Mouse (Mus musculus): ENCODE data around the gene Krt80. TPM values are rescaled to one million over a fixed set of nuclear protein-coding genes. Genes with fewer than 3 reads are reported as not detected.

Gene Krt80
- polyA plus RNA-seq, 1 experiment from 2014 or later = 8.7 TPM

DNA sequence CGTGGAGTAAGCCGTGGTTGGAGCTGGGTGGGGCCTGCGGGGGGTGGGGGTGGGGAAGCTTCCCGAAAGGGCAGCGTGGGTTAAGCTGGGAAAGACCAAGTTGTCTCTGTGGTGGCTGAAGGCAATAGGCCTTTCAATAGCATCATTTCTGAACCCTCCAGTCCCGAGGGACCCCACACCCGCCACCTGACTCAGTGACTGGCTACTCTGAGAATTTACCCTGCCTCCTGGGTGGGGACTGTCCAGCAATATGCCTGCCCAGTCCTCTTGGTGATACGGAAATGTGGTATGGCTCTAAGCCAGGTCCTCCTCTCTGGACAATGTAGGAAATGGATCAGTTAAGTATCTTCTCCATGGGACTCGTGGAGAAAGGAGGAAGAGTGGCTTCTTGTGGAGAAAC is 11.8 kb upstream of the Krt80 start:
- H3K4me1 ChIP-seq (ENCODE audit: control insufficient read depth, insufficient read depth, low read length) = peaks cover 31% of the 10 kb centered on the region
- no peaks in the 10 kb centered on the region for H3K9me3 ChIP-seq (replicated peaks; ENCODE audit: control insufficient read depth, low read length)
- H3K27me3 ChIP-seq (ENCODE audit: control insufficient read depth, insufficient read depth, low read length) = no peaks in the 10 kb centered on the region
- ATAC-seq (replicated peaks; ENCODE audit: extremely low read depth, insufficient read depth, low FRiP score) = no peak
- no peak overlapping the region for H3K9ac ChIP-seq (ENCODE audit: low read length)
- no peaks in the 10 kb centered on the region for H3K36me3 ChIP-seq (ENCODE audit: control insufficient read depth, insufficient read depth)
- H3K27ac ChIP-seq (ENCODE audit: low read length) = no peak overlapping the region
- H3K4me2 ChIP-seq (ENCODE audit: low read depth, low read length) = no peak overlapping the region
- 50% methylated on average over 9 of the region's 9 CpGs for WGBS
- no peak overlapping the region for H3K4me3 ChIP-seq (ENCODE audit: low read length)

GRCm38 (mm10) chr15:101378646-101379045 is 8.7 kb upstream of the Krt80 start:
- no peak for ATAC-seq (replicated peaks; ENCODE audit: extremely low read depth, insufficient read depth, low FRiP score)
- 85% methylated on average over 5 of the region's 5 CpGs for WGBS
- Histone ChIP-seq H3K4me1 (ENCODE audit: control insufficient read depth, insufficient read depth, low read length) (peaks cover 47% of the 10 kb centered on the region), H3K9me3 (replicated peaks; ENCODE audit: control insufficient read depth, low read length) (no peaks in the 10 kb centered on the region), H3K4me2 (ENCODE audit: low read depth, low read length) (no peak overlapping the region), H3K36me3 (ENCODE audit: control insufficient read depth, insufficient read depth) (no peaks in the 10 kb centered on the region), H3K27me3 (ENCODE audit: control insufficient read depth, insufficient read depth, low read length) (no peaks in the 10 kb centered on the region), H3K4me3 (ENCODE audit: low read length) (no peak overlapping the region), H3K9ac (ENCODE audit: low read length) (no peak overlapping the region), H3K27ac (ENCODE audit: low read length) (no peak overlapping the region)

GRCm38 (mm10) chr15:101376776-101377061 is 6.8 kb upstream of the Krt80 start:
- Histone ChIP-seq H3K9me3 (replicated peaks; ENCODE audit: control insufficient read depth, low read length) (no peaks in the 10 kb centered on the region), H3K9ac (ENCODE audit: low read length) (no peak overlapping the region), H3K4me2 (ENCODE audit: low read depth, low read length) (no peak overlapping the region), H3K4me3 (ENCODE audit: low read length) (no peak overlapping the region), H3K27ac (ENCODE audit: low read length) (no peak overlapping the region), H3K27me3 (ENCODE audit: control insufficient read depth, insufficient read depth, low read length) (no peaks in the 10 kb centered on the region), H3K4me1 (ENCODE audit: control insufficient read depth, insufficient read depth, low read length) (peaks cover 45% of the 10 kb centered on the region), H3K36me3 (ENCODE audit: control insufficient read depth, insufficient read depth) (no peaks in the 10 kb centered on the region)
- ATAC-seq (replicated peaks; ENCODE audit: extremely low read depth, insufficient read depth, low FRiP score) = no peak
- WGBS = 49% methylated on average over 5 of the region's 5 CpGs

- WGBS = 63% methylated on average over 6 of the region's 6 CpGs
- Histone ChIP-seq H3K4me2 (ENCODE audit: low read depth, low read length) (no peak overlapping the region), H3K36me3 (ENCODE audit: control insufficient read depth, insufficient read depth) (no peaks in the 10 kb centered on the region), H3K9ac (ENCODE audit: low read length) (no peak overlapping the region), H3K4me3 (ENCODE audit: low read length) (no peak overlapping the region), H3K27ac (ENCODE audit: low read length) (no peak overlapping the region), H3K27me3 (ENCODE audit: control insufficient read depth, insufficient read depth, low read length) (no peaks in the 10 kb centered on the region), H3K4me1 (ENCODE audit: control insufficient read depth, insufficient read depth, low read length) (peaks cover 43% of the 10 kb centered on the region), H3K9me3 (replicated peaks; ENCODE audit: control insufficient read depth, low read length) (no peaks in the 10 kb centered on the region)
- ATAC-seq (replicated peaks; ENCODE audit: extremely low read depth, insufficient read depth, low FRiP score) = no peak
These were observed 6.2 kb upstream of the Krt80 start for GRCm38 (mm10) chr15:101375956-101376775.

DNA sequence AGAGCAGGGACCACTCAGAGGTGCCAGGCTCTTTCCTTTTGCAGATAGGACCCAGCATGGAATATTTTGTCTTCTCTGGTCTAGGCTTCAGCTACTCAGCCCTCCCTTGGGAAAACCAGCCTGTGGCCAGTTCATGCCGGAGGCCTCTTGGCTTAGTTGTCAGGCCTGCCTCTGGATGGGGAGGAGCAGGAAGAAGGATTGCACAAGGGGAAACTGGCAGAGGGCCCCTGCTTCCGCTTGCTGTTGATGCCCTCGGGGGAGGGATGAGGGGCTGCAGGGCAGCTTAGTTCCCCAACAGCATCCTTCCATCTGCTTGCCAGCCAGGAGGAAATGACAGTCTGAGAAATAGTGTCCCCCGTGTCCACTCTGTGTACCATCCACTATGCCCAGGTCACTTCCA is 4.9 kb upstream of the Krt80 start:
- no peak overlapping the region for H3K27ac ChIP-seq (ENCODE audit: low read length)
- no peak overlapping the region for H3K4me2 ChIP-seq (ENCODE audit: low read depth, low read length)
- H3K4me1 ChIP-seq (ENCODE audit: control insufficient read depth, insufficient read depth, low read length) = peaks cover 49% of the 10 kb centered on the region
- H3K27me3 ChIP-seq (ENCODE audit: control insufficient read depth, insufficient read depth, low read length) = no peaks in the 10 kb centered on the region
- no peak for ATAC-seq (replicated peaks; ENCODE audit: extremely low read depth, insufficient read depth, low FRiP score)
- H3K9ac ChIP-seq (ENCODE audit: low read length) = no peak overlapping the region
- H3K9me3 ChIP-seq (replicated peaks; ENCODE audit: control insufficient read depth, low read length) = no peaks in the 10 kb centered on the region
- H3K36me3 ChIP-seq (ENCODE audit: control insufficient read depth, insufficient read depth) = no peaks in the 10 kb centered on the region
- WGBS = 58% methylated on average over 4 of the region's 4 CpGs
- no peak overlapping the region for H3K4me3 ChIP-seq (ENCODE audit: low read length)

DNA sequence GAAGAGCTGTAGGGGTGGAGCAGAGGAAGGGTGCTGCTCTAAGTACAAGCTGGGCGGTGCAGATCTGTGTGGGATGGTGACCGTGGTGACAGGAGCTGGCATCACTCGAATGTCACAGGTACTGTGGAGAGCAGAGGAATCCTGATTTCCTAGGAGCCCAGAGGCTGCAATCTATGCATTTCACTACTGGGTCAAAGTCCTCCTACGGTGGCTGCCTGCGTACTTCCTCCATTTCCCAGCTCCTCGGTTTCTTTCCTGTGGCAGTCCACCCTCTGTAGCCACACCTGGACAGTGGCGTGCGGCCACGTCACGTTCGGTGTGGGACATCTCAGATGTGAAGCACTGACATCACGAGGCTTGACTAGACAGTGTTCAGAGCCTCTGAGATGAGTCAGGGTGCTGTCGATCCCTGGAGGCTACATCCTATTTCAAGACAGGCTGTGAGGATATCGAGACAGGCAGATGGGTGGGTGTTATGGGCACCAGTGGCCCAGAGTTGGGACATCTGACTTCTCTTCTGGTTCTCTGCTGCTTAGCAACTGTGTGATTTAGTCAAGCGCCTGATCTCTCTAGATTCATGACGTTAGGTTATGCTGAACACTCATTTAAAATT is 3.4 kb upstream of the Krt80 start:
- H3K9me3 ChIP-seq (replicated peaks; ENCODE audit: control insufficient read depth, low read length) = no peaks in the 10 kb centered on the region
- H3K27me3 ChIP-seq (ENCODE audit: control insufficient read depth, insufficient read depth, low read length) = no peaks in the 10 kb centered on the region
- no peak for ATAC-seq (replicated peaks; ENCODE audit: extremely low read depth, insufficient read depth, low FRiP score)
- H3K4me2 ChIP-seq (ENCODE audit: low read depth, low read length) = no peak overlapping the region
- no peaks in the 10 kb centered on the region for H3K36me3 ChIP-seq (ENCODE audit: control insufficient read depth, insufficient read depth)
- no peak overlapping the region for H3K9ac ChIP-seq (ENCODE audit: low read length)
- 79% methylated on average over 16 of the region's 16 CpGs for WGBS
- no peak overlapping the region for H3K27ac ChIP-seq (ENCODE audit: low read length)
- peaks cover 64% of the 10 kb centered on the region for H3K4me1 ChIP-seq (ENCODE audit: control insufficient read depth, insufficient read depth, low read length)
- no peak overlapping the region for H3K4me3 ChIP-seq (ENCODE audit: low read length)

DNA sequence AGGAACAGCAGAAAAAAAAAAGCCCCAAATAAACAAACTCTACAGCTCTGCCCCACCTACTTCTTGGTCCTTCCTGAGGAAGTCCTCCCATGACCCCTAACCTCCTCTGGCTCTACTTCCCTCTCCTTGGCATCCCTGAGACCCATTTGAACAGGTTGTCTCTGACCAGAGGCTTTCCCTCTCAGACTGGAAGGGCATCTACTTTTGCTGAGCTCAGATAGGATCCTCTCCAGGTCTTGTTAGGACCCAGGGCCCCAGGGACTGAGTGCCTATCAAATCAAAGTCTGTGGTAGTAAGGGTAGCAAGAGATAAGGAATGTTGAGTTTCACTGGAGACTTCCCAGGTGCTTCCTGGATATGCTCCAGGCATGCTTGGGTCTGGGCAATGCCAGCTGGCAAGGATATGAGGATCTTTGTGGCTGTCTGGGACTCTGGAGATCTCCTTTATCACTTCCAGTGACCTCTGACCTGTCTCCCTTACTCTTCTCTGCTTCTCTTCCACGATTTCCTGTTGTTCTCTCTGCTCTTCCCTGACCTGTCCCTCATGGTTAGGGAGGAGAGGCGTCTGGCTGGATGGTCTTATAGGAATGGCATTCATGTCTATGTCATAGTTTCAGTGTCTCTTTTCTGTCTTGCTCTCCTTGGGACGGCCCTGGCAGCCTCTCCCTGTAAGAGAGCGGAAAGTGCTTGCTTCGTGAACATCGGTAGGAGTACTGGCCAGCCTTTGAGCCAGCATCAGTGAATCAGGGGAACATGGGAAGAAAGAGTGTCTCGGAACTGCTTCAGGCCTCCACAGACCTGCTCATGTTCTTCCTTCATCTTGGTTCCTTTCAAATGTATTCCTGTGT is 2.4 kb upstream of the Krt80 start:
- Histone ChIP-seq H3K4me1 (ENCODE audit: control insufficient read depth, insufficient read depth, low read length) (peaks cover 64% of the 10 kb centered on the region), H3K27ac (ENCODE audit: low read length) (peak overlapping the region; percentile 37)

DNA sequence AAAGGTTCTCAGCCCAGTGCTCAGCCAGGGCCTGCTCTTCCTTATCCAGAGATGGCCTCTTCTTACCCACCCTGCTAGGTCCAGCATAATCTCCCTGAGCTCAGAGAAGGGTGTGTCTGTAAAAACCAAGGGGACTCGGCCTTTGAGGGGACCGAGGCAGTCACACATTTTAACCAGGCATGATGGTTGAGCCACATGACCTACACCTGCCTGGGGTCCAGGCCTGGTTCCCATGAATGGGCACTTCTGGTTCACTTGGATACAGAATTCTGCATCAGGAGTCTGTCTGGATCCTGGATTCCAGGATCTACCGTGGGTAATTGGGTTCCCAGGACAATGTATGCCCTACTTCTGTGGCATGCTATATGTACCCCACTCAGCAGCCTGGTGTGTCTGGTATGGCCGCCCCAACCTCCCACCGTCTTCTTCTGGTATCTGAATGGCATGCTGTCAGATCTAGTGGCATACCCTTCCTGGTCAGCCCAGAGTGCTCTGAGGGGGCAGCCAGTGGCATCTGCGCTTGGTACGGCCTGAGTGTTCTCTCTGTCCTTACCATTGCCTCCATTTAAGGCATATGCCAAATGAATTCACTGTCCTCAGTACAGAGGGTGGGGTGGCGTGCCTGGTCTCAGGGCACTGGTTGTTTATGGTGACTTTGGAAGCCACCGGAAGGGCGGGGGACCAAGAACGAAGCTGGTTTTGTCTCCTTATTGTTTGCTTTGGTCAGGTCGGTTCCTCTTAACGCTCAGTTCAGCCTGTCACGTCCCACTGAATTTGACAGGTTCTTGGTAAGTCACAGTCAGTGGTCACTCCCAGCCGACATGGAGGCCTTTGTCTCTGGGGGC is 1.4 kb upstream of the Krt80 start:
- no peak overlapping the region for H3K4me2 ChIP-seq (ENCODE audit: low read depth, low read length)
- 69% methylated on average over 15 of the region's 15 CpGs for WGBS
- peaks cover 64% of the 10 kb centered on the region for H3K4me1 ChIP-seq (ENCODE audit: control insufficient read depth, insufficient read depth, low read length)
- no peak overlapping the region for H3K9ac ChIP-seq (ENCODE audit: low read length)
- H3K9me3 ChIP-seq (replicated peaks; ENCODE audit: control insufficient read depth, low read length) = no peaks in the 10 kb centered on the region
- no peak for ATAC-seq (replicated peaks; ENCODE audit: extremely low read depth, insufficient read depth, low FRiP score)
- no peaks in the 10 kb centered on the region for H3K36me3 ChIP-seq (ENCODE audit: control insufficient read depth, insufficient read depth)
- H3K27ac ChIP-seq (ENCODE audit: low read length) = peak overlapping the region; percentile 91
- H3K27me3 ChIP-seq (ENCODE audit: control insufficient read depth, insufficient read depth, low read length) = no peaks in the 10 kb centered on the region
- H3K4me3 ChIP-seq (ENCODE audit: low read length) = no peak overlapping the region

More for the DNA sequence above, 2.4 kb upstream of the Krt80 start:
- no peak overlapping the region for H3K4me2 ChIP-seq (ENCODE audit: low read depth, low read length)
- no peak overlapping the region for H3K9ac ChIP-seq (ENCODE audit: low read length)
- no peaks in the 10 kb centered on the region for H3K27me3 ChIP-seq (ENCODE audit: control insufficient read depth, insufficient read depth, low read length)
- no peak overlapping the region for H3K4me3 ChIP-seq (ENCODE audit: low read length)
- no peak for ATAC-seq (replicated peaks; ENCODE audit: extremely low read depth, insufficient read depth, low FRiP score)
- WGBS = 45% methylated on average over 7 of the region's 7 CpGs
- H3K36me3 ChIP-seq (ENCODE audit: control insufficient read depth, insufficient read depth) = no peaks in the 10 kb centered on the region
- H3K9me3 ChIP-seq (replicated peaks; ENCODE audit: control insufficient read depth, low read length) = no peaks in the 10 kb centered on the region

All from heart, embryonic 16.5 days (tissue).